Mouse (Mus musculus): ENCODE data around the gene Lbx2.

The Lbx2 gene

DNA sequence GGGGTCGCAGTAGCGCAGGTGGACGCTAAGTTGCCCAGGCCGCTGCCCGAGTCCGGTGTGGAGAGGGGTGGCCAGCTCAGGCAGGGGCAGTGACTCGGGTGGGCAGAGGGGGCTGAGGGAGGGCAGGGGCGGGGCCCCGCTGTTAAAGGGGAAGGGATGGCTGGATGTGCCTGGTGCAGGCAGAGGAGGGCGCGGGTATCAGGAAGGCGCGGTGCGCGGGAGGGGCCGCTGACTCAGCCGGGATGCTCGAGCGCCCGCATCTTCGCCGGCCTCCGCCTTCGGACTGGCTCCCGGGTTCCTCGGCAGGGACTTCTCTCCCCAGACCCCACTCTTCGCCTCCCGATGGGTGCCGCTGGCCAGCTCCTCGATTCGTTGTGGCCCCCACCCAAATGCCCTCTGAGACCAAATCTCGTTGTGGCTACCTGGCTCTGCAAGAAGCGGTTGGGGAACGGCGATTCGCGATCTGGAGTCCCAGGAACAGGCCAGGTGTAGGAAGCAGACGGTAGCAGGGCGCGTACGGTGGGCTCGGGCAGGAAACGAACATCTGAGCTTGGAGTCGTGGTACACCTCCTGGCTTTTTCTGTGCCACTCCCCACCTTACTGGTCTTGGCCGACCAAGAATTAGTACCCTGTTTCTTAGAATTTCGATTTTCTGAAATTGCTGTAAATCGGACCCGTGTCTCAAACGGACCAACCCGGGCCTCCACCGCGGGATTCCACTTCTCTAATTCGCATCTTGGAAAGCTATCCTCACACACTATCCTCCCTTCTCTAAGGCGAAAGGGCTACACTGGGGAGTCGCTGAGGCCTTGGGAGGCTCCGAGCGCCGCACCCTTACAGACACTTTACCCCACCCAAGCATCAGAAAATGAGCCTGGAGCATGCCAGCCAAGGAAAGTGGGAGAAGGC, 15.6 kb upstream of the Lbx2 start:
- DNase-seq (ENCODE audit: low spot score in 2 of 2) = no peak

DNA sequence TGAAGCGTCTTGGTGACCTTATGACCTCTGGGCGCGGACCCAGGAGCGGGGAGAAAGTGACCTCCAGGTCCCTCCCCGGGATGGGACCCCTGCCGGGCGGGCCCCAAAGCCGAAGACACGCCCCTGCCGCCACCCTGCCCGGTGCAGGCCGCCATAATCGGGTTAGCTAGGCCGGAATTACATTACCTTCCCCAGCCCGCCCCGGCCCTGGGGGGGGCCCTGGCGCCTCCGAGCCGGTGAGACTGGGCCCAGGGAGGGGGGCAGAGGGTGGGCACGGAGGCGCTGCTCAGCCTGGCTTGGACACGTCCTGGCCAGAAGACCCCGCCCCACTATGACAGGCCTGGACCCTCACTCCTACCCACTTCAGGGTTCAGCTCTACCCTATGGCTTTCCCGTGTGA, 14.9 kb upstream of the Lbx2 start:
- DNase-seq (ENCODE audit: low spot score in 2 of 2) = no peak

DNA sequence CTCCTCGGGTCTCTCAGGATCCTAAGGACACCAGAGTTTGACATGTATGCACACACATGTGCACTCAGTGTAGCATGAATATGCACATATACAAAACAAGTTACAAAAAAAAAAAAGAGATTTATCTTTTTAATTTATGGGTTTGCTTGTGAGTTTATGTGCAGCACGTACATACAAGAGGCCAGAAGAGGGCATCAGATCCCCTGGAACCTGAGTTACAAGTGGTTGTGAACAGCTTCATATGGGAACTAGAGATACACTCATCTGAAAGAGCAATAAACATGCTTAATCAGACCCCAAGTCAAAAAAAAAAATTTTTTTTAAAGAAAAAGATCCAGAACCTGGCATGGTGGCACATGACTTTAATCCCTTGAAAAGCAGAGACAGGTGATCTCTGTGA, 11.2 kb upstream of the Lbx2 start:
- no peak for DNase-seq (ENCODE audit: low spot score in 2 of 2)

DNA sequence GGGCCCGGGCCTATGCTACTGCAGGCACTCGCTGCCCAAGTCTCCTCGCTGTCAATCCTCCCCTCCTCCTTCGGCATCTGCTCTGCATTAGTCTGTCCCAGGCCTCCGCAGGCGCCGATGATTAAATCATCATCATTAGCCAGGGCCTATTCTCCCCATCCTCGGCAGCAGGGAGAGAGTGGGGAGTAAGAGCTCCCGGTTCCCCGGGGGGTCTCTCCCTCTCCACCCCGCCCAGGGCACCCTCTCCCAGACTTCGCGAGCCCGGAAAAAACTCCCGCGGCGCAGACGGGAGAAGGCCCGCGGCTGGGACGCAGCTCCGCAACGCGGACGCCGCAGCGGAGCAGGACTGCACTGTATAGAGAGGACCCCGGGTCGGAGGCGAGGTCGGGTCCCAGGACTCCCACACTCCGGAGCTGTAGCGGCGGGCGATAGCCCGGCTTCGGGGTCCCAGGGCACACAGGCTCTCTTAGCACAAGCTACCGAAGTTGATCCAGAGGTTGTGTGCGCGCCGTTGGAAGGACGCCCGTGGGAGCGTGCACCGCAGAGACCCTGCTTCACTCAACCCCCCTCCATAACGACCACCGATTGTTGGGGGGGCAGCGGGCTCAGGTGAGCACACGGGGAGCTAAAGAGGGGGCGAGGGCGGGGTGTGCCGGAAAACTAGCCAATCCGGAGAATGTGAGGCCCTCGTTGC, 8.4 kb upstream of the Lbx2 start, which contains the start of gene Pcgf1:
Pcgf1 (plus strand) TSS at position 240 of the 694 bp plus-strand sequence.
- DNase-seq (ENCODE audit: low spot score in 2 of 2) = peak in 1 of 2 experiments; percentile 53

DNA sequence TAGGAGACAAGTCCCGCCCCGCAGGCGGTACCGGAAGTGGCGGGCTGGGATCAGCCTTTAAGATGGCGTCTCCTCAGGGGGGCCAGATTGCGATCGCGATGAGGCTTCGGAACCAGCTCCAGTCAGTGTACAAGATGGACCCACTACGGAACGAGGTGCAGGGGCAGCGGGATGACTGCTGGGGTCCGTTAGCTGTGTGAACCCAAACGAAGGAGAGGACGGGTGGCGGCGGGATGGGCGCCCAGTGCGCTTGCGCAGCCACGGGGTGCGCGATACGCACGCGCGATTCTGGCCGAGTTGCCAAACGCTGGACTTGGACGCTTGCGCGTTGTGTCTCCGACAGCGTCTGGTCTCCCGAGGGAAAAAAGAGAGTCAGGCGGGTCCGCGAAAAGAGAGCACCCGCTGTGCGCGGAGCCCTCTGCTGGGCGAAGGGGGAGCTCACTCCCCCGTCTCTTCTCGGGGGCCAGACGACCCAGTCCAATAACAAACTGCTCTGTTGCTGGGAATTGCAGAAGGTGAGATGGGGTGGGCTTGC, 7.8 kb upstream of the Lbx2 start:
- peak; percentile 96 to 99 for DNase-seq (ENCODE audit: low spot score in 2 of 2)

- no peak for DNase-seq (ENCODE audit: low spot score in 2 of 2)
Measured at GRCm38 (mm10) chr6:83080210-83080609, 6.0 kb upstream of the Lbx2 start.

DNA sequence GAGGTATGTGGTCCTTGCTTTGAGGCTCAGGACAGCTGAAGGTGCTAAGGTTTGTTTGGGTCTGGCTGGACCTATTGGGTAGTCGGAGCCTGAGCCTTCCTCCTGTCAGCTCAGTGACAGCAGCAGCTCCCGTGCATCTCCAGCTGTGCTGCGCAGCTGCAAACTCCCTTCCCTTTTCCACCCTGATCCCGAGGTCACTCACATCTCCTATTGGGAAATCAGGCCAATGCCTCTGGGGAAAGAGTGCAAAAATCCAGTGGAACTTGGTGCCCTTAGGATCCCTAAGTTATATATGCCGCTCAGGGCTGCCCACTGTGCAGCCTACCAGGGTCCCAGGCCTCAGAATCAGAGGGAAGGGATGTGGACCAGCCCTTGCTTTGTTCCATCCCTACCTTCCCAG, 2.7 kb upstream of the Lbx2 start:
- DNase-seq (ENCODE audit: low spot score in 2 of 2) = no peak

GRCm38 (mm10) chr6:83084477-83084876, 1.7 kb upstream of the Lbx2 start:
- DNase-seq (ENCODE audit: low spot score in 2 of 2) = no peak

DNA sequence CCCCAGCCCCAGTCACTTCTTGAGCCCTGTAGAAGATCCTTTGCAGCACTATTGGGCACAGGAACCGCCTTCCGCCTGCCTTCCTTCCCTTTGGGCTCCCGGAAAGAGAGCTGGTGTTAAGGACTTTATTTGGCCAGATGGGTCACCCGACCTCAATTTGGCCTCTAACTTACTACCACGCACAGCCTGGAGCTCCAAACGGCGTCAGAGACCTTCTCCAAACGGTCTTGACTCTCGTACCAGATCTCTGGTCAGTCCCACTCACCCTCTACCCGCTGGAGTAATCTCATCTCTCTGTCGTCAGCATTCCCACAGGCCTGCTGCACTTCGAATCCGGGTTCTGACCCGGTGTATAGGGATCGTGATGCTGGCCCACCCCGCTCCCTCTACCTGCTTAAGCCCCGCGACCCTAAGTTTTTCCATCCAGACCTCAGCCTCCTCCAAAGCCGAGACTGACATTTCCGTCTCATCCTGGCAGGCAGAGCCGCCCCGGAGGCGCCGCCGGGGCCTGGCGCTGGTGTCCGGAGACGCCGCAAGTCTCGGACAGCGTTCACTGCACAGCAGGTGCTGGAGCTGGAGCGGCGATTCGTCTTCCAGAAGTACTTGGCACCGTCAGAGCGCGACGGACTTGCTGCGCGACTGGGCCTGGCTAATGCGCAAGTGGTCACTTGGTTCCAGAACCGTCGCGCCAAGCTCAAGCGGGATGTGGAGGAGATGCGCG, 1.2 kb downstream of the Lbx2 start:
- DNase-seq (ENCODE audit: low spot score in 2 of 2) = no peak

- no peak for DNase-seq (ENCODE audit: low spot score in 2 of 2)
Measured at GRCm38 (mm10) chr6:83087926-83088260, 1.7 kb downstream of the Lbx2 start.

DNA sequence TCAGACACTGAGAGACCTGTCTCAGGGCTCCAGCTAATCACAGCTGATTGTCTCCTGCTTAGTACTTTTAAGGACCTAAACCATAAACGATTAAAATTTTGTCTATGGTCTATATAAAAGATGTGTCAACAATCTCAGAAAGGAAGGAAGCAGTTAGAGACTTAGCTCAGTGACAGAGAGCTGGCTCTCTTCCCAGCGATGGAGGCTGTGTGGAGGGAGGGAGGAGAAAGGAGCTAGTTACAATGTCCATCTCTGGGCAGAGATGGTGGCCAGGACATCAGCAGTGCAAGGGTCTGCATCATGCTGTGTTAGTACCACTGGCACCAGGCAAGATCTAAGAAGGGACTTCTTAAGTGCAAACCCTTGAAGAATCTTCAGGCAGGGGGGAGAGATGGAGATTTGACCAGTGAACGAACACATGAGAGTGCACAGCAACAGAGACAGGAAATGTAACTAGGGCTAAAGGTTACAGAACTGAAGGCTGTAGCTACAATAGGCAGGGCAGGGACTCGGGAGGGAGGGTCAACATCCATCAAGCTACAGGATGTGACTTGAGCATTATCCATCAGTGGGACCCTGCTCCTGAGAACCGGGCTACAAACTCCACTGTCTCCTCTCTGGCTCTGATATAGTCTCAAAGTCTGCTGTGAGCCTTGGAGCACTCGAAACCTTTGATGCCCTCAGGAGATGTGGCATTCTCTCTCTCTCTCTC, 6.4 kb downstream of the Lbx2 start:
- no peak for DNase-seq (ENCODE audit: low spot score in 2 of 2)

GRCm38 (mm10) chr6:83095968-83096367, 9.8 kb downstream of the Lbx2 start:
- DNase-seq (ENCODE audit: low spot score in 2 of 2) = no peak

- no peak for DNase-seq (ENCODE audit: low spot score in 2 of 2)
Measured at GRCm38 (mm10) chr6:83098411-83098810, 12.2 kb downstream of the Lbx2 start.

- peak; percentile 81 to 83 for DNase-seq (ENCODE audit: low spot score in 2 of 2)
Measured at GRCm38 (mm10) chr6:83101316-83101687, 15.1 kb downstream of the Lbx2 start, which contains the start of the genes Ccdc142 and Gm42688. Gene Ccdc142, plus strand, starts transcription at chr6:83101601. Gene Gm42688, plus strand, starts transcription at chr6:83101617.

GRCm38 (mm10) chr6:83101688-83102556, 15.8 kb downstream of the Lbx2 start:
- DNase-seq (ENCODE audit: low spot score in 2 of 2) = peak in 1 of 2 experiments; percentile 60

DNA sequence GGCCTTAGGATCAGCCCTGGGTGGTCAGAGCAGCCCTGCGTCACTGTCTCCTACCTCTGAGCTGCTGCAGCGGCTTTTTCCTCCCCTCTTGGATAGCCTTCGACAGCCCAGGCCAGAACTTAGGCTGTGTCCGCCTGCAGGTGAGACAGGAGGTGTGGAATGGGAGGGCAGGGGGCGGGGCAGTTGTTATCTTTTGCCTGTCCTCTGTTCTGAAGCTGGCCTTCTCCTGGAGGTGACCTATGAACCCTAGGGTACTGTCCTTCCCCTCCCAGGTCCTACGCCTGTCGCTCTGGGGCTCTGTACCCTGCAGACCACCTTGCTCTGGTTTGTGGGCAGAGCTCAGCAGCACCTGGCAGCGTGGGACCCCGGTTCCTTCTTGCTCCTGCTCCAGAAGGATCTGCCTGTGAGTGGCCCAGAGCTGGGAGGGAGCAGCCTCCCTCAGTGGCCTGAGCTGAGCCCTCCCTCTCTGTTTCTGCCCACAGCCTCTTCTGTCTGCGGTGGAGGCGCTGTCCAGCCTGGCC, 17.0 kb downstream of the Lbx2 start:
- no peak for DNase-seq (ENCODE audit: low spot score in 2 of 2)

DNA sequence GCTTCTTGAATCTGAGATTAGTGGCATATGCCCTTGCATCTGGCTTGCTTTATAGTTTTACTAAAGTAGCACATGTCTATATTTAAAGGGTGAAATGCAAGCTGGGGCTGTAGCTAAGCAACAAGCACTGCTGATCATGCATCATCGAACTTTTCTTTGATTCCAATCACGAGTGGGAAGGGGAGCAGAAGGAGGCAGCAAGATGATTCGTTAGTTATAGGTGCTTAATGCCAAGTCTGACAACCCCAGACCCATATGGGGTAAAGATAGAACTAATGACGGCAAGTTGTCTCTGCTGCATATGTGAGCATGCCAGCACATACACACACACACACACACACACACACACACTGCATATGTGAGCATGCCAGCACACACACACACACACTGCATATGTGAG, 18.0 kb downstream of the Lbx2 start:
- no peak for DNase-seq (ENCODE audit: low spot score in 2 of 2)

- peak; percentile 67 to 83 for DNase-seq (ENCODE audit: low spot score in 2 of 2)
Measured at GRCm38 (mm10) chr6:83107566-83108400, 21.6 kb downstream of the Lbx2 start.

All from urinary bladder, postnatal 4 days (tissue).